Mouse (Mus musculus) hindbrain, embryonic 15.5 days (tissue): ENCODE results near the gene Gm21962. TPM values are rescaled to one million over a fixed set of nuclear protein-coding genes. Genes with fewer than 3 reads are reported as not detected.

ENCODE experiments used
- ATAC-seq: fragments of 200-750 bp; cut with Nextera tagmentation; 2 replicates; pipeline ENCODE4 v1.8.0; 2017; ENCODE audit warnings: low read depth, moderate number of reproducible peaks, moderate TSS enrichment; ENCODE audit not compliant: low FRiP score
- H3K27ac ChIP-seq: fragments of 300-500 bp; sonication (generic); replicated peaks from 2 replicates; pipeline ENCODE4 v1.5.1; 2015; ENCODE audit warnings: mild to moderate bottlenecking, inconsistent platforms
- H3K27me3 ChIP-seq: fragments of 300-500 bp; sonication (generic); 2 replicates; pipeline ENCODE4 v1.6.1; 2015; ENCODE audit warnings: control low read depth, inconsistent platforms
- H3K36me3 ChIP-seq: fragments of 300-500 bp; sonication (generic); 2 replicates; pipeline ENCODE4 v1.6.1; 2015; ENCODE audit warnings: control low read depth, inconsistent platforms
- H3K4me1 ChIP-seq: fragments of 300-500 bp; sonication (generic); replicated peaks from 2 replicates; pipeline ENCODE4 v1.6.1; 2015; ENCODE audit warnings: control low read depth, inconsistent platforms
- H3K4me2 ChIP-seq: fragments of 300-500 bp; sonication (generic); 2 replicates; pipeline ENCODE4 v1.6.1; 2015; ENCODE audit warnings: moderate library complexity, mild to moderate bottlenecking, inconsistent platforms
- H3K4me3 ChIP-seq: fragments of 300-500 bp; sonication (generic); 2 replicates; pipeline ENCODE4 v1.5.1; 2015; ENCODE audit warnings: mild to moderate bottlenecking, inconsistent platforms
- H3K9ac ChIP-seq: fragments of 300-500 bp; sonication (generic); 2 replicates; pipeline ENCODE4 v1.6.1; 2015; ENCODE audit warnings: inconsistent platforms
- H3K9me3 ChIP-seq: fragments of 300-500 bp; sonication (generic); 2 replicates; pipeline ENCODE4 v1.6.1; 2016; ENCODE audit warnings: control low read depth, inconsistent platforms
- WGBS: fragments of 180-500 bp; shearing (Covaris S2); methylation state at CpG from one replicate; pipeline ENCODE4 v1.1.7; 2015; 5-methylcytosine and 5-hydroxymethylcytosine counted together
- polyA plus RNA-seq: library from polyadenylated mRNA; unstranded; fragments of >200 nt; fragmentation: Nextera tagmentation; extraction: Ambion mirVana; gene quantifications from 2 replicates; pipeline ENCODE4 v1.2.1, GENCODE M21; 2015

The Gm21962 gene
- polyA plus RNA-seq, 1 experiment from 2014 or later, result not detected

DNA sequence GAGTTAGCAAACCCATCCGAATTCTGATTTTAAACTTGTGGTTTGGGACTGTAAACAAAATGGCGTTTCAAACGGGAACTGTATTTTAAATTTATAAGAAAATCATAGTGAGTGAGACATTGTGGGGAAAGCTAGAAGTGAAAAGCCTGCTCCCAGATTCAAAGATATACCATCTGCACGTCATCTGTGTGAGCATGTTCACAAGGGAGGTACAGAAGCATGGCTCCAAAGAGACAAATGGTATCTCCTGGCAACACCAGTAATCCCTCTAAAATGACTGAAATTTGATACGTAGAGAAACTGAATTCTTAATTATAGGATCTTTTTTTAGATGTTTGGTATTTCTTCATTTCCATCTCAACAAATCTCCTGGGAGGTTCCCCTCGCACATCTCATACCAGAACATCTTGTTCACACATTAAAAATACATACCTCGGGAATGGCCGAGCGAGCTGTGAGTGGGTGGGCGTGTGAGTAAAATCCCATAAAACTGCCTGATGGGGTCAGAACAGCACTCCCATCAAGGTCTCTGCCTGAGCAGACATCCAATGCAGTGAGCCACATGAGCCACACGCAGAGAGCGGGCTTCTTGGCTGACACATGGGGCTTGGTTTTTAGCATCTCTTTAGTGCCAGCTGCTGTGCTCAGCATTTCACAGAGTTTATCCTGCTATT, 23.8 kb upstream of the Gm21962 start:
- H3K4me1 ChIP-seq, result no peaks in the 10 kb centered on the region
- no peaks in the 10 kb centered on the region for H3K36me3 ChIP-seq
- ATAC-seq, result no peak
- H3K27ac ChIP-seq, result no peak overlapping the region
- no peaks in the 10 kb centered on the region for H3K9me3 ChIP-seq
- whole genome bisulfite sequencing, result 67% methylated on average over 12 of the region's 12 CpGs
- no peak overlapping the region for H3K4me2 ChIP-seq
- H3K27me3 ChIP-seq, result no peaks in the 10 kb centered on the region
- no peak overlapping the region for H3K4me3 ChIP-seq
- no peak overlapping the region for H3K9ac ChIP-seq

DNA sequence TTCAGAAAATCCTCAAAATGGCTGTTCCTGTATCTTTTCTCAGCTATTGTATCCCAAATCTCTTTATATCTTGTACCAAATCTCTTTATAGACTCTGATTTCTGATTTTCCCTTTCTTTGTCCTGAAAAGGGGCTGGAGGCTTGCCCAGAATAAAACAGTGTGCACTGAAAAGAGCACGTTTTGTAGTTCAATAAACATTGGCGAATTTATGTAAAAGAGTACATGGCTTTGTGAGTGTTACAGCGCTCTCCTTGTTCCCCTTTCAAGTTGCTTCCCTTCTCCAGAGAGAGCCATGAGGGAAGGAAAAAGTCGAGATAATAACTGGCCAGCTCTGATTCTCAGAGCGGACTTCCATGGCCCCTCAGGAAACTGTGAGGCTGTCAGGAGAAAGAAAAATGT, 22.2 kb upstream of the Gm21962 start:
- no peaks in the 10 kb centered on the region for H3K36me3 ChIP-seq
- H3K4me1 ChIP-seq, result no peaks in the 10 kb centered on the region
- WGBS, result 58% methylated on average over 5 of the region's 5 CpGs
- H3K4me2 ChIP-seq, result no peak overlapping the region
- H3K9me3 ChIP-seq, result no peaks in the 10 kb centered on the region
- H3K27ac ChIP-seq, result no peak overlapping the region
- H3K9ac ChIP-seq, result no peak overlapping the region
- H3K27me3 ChIP-seq, result no peaks in the 10 kb centered on the region
- H3K4me3 ChIP-seq, result no peak overlapping the region
- no peak for ATAC-seq

DNA sequence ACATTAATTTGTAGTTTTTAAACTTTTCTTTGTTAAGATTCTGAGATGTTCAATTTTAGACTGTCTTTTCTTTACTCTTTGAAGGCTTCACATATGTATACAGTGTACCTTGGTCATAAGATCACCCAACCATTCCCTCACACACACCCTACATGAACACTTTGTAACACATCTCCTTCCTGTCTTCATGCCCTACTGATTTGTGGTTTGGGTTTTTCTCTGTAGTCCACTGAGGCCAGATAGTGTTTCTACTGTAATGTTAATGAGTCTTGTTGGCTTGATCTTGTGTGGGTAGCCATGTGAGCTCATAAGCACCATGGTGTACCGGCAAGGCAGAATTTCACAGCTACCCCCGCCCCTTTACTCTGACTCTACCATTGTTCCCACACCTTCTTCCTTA, 18.5 kb upstream of the Gm21962 start:
- Histone ChIP-seq H3K36me3 (no peaks in the 10 kb centered on the region), H3K4me3 (no peak overlapping the region), H3K27ac (no peak overlapping the region), H3K9ac (no peak overlapping the region), H3K4me1 (no peaks in the 10 kb centered on the region), H3K4me2 (no peak overlapping the region), H3K9me3 (no peaks in the 10 kb centered on the region), H3K27me3 (no peaks in the 10 kb centered on the region)
- ATAC-seq, result no peak
- WGBS, result 100% methylated on average over 2 of the region's 2 CpGs

DNA sequence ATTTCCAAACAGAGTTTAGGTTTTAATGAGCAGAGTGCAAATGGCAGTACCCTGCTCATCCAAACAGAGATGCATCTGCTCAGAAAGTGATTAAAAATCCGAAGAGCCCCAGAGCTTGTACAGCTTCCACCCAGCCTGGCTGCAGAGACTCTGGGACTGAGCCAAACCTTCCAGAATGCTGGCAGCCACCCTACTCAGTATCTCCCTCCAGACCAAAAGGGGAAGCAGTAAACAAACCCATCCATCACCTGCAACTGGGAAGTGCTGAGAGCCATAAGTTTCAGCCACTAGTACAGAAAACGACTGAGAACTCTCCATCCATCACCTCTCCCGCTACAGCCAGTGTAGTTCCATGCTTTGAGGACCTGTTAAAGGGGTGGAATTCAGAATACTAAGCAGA, 9.6 kb downstream of the Gm21962 start:
- Histone ChIP-seq H3K9ac (no peak overlapping the region), H3K4me3 (no peak overlapping the region), H3K27ac (peak overlapping the region; percentile 36), H3K9me3 (no peaks in the 10 kb centered on the region), H3K4me2 (no peak overlapping the region), H3K36me3 (no peaks in the 10 kb centered on the region), H3K4me1 (peaks cover 30% of the 10 kb centered on the region), H3K27me3 (no peaks in the 10 kb centered on the region)
- peak; percentile 93 for ATAC-seq
- WGBS, result 10% methylated on average over 3 of the region's 3 CpGs

DNA sequence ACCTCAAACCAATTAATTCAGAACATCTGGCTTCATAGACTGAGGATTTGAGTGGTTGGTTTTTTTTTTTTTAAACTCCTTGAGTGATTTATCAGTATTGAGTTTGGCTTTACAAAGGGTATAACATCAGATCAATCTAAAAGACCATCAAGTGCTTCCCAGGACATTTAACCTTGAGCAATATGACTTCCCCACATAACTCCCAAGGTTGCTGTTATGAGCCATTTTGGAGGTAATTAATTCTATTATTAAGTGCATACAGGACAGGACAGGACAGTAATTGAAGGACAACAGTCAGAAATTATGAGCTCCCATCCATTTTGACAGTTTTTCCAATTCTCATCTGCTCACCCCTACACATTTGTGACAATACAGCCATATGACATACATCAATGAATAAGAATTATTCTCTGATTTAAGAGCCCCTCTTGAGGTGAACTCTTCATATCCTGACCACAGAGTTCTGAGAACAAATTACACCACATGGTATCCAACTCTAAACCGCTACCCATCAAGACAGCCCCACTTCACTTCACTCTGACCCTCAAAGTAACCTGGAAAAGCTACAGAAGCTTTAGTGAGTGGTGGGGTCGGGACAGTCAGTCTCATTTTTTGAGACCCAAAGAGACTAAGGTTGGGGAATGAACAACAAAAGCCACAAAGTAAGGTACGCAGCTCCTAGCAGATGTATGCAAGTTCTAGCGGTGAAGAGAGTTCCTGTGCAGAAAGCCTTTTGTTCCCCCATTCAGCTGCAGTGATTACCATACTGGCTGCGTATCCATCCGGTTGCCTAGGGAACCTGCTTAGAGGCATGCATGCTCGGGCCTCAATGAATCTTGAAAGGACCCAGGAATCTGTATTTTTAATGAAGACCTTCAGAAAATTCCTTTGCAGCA, 11.8 kb downstream of the Gm21962 start:
- Histone ChIP-seq H3K27ac (peak overlapping the region; percentile 75), H3K36me3 (no peaks in the 10 kb centered on the region), H3K4me3 (no peak overlapping the region), H3K9me3 (no peaks in the 10 kb centered on the region), H3K4me1 (peaks cover 30% of the 10 kb centered on the region), H3K4me2 (peak overlapping the region; percentile 44), H3K9ac (no peak overlapping the region), H3K27me3 (no peaks in the 10 kb centered on the region)
- WGBS, result 6% methylated on average over 7 of the region's 7 CpGs
- ATAC-seq, result peak; percentile 91

DNA sequence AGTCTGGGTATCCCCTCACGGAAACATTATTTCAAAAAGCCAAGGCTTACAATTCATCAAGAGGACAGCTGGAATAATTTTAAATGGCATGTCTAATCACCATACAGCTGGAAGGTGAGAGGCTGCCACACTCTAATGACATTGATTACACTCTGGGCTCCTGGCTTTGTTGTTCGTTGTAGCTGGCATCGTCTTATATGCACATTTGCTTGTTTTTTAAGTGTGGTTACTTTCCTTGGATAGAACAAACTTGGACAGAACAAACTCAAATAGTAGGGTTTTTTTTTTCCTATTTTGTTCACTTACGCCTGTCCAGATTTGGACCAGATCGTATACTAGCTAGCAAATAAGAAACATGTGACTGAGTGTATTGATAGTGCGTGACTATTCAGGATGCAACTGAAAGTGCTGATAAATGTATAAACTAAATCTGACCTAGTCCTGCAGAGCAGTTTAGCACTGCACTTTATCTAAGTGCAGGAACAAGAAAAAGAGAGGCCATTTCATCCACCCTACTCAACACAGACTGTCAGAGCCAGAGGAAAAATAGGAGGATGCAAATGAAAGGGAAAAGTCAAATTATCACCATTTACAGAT, 12.6 kb downstream of the Gm21962 start:
- Histone ChIP-seq H3K4me2 (peak overlapping the region; percentile 44), H3K4me3 (no peak overlapping the region), H3K27ac (peak overlapping the region; percentile 75), H3K27me3 (no peaks in the 10 kb centered on the region), H3K9me3 (no peaks in the 10 kb centered on the region), H3K4me1 (peaks cover 30% of the 10 kb centered on the region), H3K9ac (no peak overlapping the region), H3K36me3 (no peaks in the 10 kb centered on the region)
- ATAC-seq, result peak; percentile 65
- WGBS, result 12% methylated on average over 6 of the region's 6 CpGs

DNA sequence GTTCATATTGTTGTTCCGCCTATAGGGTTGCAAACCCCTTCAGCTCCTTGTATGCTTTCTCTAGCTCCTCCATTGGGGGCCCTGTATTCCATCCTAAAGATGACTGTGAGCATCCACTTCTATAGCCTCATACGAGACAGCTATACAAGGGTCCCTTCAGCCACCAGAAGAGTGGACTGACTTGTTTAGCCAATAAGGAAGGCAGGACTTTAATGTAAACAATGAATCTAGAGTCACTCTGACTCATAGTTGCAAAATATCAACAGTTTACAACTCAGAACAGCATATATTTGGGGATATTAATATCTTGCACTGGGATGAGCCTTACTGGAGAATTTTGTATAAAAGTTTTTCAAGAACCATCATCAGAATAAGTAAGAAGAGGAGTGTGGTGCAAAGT, 15.6 kb downstream of the Gm21962 start:
- Histone ChIP-seq H3K9ac (no peak overlapping the region), H3K27me3 (no peaks in the 10 kb centered on the region), H3K36me3 (no peaks in the 10 kb centered on the region), H3K4me2 (no peak overlapping the region), H3K27ac (no peak overlapping the region), H3K9me3 (no peaks in the 10 kb centered on the region), H3K4me1 (peaks cover 23% of the 10 kb centered on the region), H3K4me3 (no peak overlapping the region)
- 100% methylated on average over 2 of the region's 2 CpGs for WGBS
- ATAC-seq, result no peak

DNA sequence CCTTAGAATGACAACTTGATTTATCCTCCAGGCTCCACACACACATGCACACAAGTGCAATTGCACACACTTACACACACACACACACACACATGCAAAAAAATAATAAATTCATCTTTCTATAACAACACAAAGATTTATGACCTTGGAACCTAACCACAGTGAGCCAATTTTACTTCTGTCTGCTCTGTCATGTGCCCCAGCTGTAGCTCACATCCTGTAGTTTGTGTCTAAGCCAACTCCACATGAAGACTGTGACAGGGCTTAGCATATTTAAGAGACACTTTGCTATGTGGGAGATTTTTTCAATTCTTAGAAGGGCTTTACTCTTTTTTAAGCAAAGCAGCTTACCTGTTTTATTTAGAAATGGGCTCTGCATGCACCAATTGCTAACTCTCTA, 20.2 kb downstream of the Gm21962 start:
- Histone ChIP-seq H3K27ac (no peak overlapping the region), H3K9ac (no peak overlapping the region), H3K36me3 (no peaks in the 10 kb centered on the region), H3K9me3 (no peaks in the 10 kb centered on the region), H3K4me2 (no peak overlapping the region), H3K4me3 (no peak overlapping the region), H3K4me1 (no peaks in the 10 kb centered on the region), H3K27me3 (no peaks in the 10 kb centered on the region)
- ATAC-seq, result no peak

DNA sequence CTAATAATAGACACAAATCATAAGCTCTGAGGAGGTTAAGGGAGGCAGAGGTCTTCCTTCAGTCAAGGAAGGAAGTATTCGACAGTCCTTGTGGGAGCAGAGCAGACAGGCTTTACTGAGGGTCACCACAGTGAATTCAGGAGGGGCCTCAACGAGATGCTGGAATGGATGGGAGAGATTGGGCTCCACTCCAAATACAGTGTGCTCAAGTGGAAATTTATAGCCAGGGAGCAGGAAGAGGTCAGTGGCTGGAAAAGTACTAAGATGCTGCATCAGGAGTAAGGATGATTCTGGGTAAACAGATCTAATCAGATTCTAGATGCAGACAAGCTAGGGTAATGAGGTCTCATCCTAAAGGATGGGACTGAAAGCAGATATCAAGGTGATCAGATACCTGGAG, 44.6 kb downstream of the Gm21962 start:
- Histone ChIP-seq H3K4me1 (no peaks in the 10 kb centered on the region), H3K9ac (no peak overlapping the region), H3K4me2 (no peak overlapping the region), H3K9me3 (no peaks in the 10 kb centered on the region), H3K27me3 (no peaks in the 10 kb centered on the region), H3K27ac (no peak overlapping the region), H3K36me3 (no peaks in the 10 kb centered on the region), H3K4me3 (no peak overlapping the region)
- ATAC-seq, result no peak
- WGBS, result 58% methylated on average over 2 of the region's 2 CpGs

DNA sequence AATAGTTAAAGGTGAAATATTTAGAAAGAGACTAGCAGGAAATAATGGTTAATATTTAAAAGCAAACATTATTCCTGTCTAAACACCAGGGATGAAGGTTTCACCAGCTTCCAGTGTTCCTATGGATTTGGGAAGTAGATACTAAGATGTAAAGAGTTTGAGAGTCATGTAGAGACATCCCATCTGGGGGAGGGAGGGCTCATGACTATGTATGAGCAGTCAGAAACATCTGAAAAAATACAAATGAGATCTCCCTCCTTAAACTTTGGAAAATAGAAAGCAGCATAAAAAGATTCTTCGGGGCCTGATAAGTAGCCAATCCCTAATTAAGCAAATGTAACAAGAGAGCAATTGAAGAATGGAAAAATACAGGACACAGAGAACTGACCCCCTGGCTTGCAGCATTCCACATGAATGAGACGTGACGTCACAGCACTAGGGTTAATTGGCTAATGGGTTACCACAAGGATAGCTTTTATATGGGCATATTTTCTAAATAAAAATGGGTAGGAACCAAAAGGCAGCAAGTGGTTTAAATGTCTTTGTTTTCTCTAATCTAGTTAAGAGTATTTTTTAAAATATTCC, 45.3 kb downstream of the Gm21962 start:
- H3K4me2 ChIP-seq, result no peak overlapping the region
- no peaks in the 10 kb centered on the region for H3K27me3 ChIP-seq
- H3K4me3 ChIP-seq, result no peak overlapping the region
- no peaks in the 10 kb centered on the region for H3K4me1 ChIP-seq
- no peak for ATAC-seq
- no peak overlapping the region for H3K9ac ChIP-seq
- no peaks in the 10 kb centered on the region for H3K9me3 ChIP-seq
- 45% methylated on average over 3 of the region's 3 CpGs for WGBS
- no peak overlapping the region for H3K27ac ChIP-seq
- no peaks in the 10 kb centered on the region for H3K36me3 ChIP-seq
